Mouse (Mus musculus) ES-CJ7 (cell line): ENCODE measurements around the gene Tnfrsf9.
A peak's percentile ranks its signal among the peaks of the same experiment; 100 is the strongest.

Experiments
- DNase-seq: peaks from one replicate; pipeline ENCODE4 v3.0.0; 2011; ENCODE audit warnings: low read depth, low spot score

Gene Tnfrsf9

DNA sequence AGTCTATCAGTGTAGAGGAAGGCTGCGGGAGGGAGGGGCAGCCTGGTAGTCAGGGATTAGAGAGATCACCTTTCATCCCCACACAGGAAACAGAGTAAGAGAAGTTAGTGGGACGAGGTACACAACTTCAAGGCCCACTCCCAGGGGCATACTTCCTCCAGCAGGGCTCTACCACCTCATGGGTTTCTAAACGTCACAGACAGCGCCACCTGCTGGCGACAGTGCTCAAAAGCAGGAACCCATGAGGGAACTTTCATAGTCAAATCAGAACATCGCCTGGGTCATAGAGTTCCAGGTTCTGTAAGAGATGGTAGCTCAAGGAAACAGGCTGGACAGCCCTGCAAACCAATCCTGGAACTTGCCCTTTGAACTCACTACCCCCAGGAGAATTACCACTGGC lies 75.8 kb downstream of the Tnfrsf9 start:
- peak; percentile 83 for DNase-seq
